Mouse (Mus musculus): ENCODE data around the gene Gabarapl2. TPM values are rescaled to one million over a fixed set of nuclear protein-coding genes. Genes with fewer than 3 reads are reported as not detected.
A peak's percentile ranks its signal among the peaks of the same experiment; 100 is the strongest.
"Not testable (repeated sequence)": the region's sequence is repeated elsewhere in the genome, so short reads cannot be mapped to it uniquely, and the experiment has no call there.

Gabarapl2 gene
- total and polyA plus RNA-seq, 3 experiments = 52.2 to 131 (median 129) TPM

DNA sequence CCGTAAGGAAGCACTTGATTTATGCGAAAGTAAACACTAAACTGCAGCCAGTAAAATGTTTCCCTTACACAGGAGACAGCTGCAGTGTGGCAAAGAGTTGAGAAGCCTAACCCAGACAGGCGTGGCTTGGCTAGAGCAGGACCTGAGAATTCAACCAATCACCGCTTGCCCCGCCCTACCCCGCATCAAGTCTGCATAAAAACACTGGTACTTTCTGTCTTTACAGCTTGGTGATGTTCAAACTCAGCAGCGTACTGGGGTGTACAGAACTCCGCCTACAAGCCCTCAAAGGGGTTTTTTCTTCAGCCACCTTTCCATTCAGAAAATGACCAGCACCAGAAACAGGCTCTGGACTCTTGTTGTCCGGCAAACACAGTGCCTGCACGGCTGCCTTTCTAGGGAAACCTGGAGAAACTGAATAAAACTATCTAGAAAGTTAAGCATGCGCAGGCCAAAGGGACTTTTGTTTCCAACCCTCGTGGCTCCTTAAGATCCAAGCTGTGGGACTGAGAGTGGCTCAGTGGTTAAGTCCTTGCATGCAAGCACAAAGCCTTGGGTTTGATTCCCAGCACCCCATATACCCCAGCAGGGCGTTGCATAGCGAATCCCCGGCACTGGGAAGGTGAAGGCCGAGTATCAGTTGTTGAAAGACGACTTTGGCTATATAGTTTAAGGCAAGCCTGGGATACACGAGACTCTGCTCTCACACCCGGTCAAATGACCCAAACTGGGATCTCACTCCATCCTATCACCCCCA, 7.7 kb upstream of the Gabarapl2 start:
- no peaks in the 10 kb centered on the region for H3K79me2 ChIP-seq (replicated peaks; ENCODE audit: control insufficient read depth, insufficient read depth, low read length)
- WGBS = 43% methylated on average over 19 of the region's 19 CpGs
- no peaks in the 10 kb centered on the region for H3K36me3 ChIP-seq (ENCODE audit: control insufficient read depth, insufficient read depth, low read length)
- peak; percentile 68 to 76 for DNase-seq
- intact Hi-C loops (cut with DNase I) = no loop called here
- peak overlapping the region; percentile 82 for H3K4me3 ChIP-seq
- peak overlapping the region; percentile 70 for H3K9ac ChIP-seq (ENCODE audit: low read depth, low read length)
- 0 out of 2 replicates have a peak overlapping the region, but pooled peaks have one; percentile 4 for H3K27ac ChIP-seq
- no peaks in the 10 kb centered on the region for H3K27me3 ChIP-seq (ENCODE audit: control insufficient read depth, insufficient read depth, low read length)
- no peaks in the 10 kb centered on the region for H3K4me1 ChIP-seq (ENCODE audit: control insufficient read depth, insufficient read depth, low read length)
- peak; percentile 44; the same call in 1 of the 2 replicates for TF ChIP-seq POLR2A (IDR thresholded peaks at IDR 0.05; ENCODE audit: insufficient read depth, low read depth, low read length)
- TF ChIP-seq EP300 (IDR thresholded peaks at IDR 0.05; ENCODE audit: insufficient read depth, low read depth, low read length) = no peak

DNA sequence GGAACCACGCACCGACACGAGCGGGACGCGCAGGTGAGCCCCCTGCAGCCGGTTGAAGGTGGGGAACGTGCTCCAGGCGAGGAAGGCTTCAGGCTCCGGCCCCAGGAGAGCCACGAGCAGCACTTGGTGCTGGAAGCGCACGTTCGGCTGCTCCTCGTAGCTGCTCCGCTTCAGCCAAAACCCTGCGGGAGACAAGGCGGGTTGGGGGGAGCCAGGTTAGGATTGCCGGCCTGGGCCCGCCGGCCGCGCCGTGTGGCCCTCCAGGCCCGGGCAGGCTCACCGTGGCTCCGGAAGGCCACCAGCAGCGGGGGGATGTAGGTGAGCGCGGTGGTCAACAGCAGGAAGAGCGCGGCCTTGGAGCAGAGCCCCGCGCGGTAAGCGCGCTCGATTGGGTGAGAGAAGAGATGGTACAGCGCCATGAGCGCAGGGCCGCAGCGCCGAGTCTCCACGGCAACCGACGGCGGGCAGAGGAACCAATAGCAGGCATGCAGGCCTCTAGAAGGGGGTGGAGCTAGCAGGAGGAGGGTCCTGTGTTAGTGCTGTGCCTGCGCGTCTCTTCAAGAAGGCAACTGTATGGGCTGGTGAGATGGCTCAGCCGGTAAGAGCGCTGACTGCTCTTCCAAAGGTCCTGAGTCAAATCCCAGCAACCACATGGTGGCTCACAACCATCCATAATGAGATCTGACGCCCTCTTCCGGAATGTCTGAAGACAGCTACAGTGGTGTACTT, 7.0 kb upstream of the Gabarapl2 start, which contains the start of gene Tmem231:
Gene Tmem231, minus strand, starts transcription at position 534 of the 729 bp plus-strand sequence.
- 0 out of 2 replicates have a peak, but pooled peaks have one; percentile 18 for TF ChIP-seq CTCF (IDR thresholded peaks at IDR 0.05)
- TF ChIP-seq EP300 (IDR thresholded peaks at IDR 0.05; ENCODE audit: insufficient read depth, low read depth, low read length) = no peak
- TF ChIP-seq POLR2A (IDR thresholded peaks at IDR 0.05; ENCODE audit: insufficient read depth, low read depth, low read length) = no peak
- WGBS = 2% methylated on average over 53 of the region's 53 CpGs
- Histone ChIP-seq H3K4me1 (ENCODE audit: control insufficient read depth, insufficient read depth, low read length) (no peaks in the 10 kb centered on the region), H3K4me3 (peak within 1 kb of the TSS; percentile 82), H3K9ac (ENCODE audit: low read depth, low read length) (peak within 1 kb of the TSS; percentile 70), H3K36me3 (ENCODE audit: control insufficient read depth, insufficient read depth, low read length) (no peaks in the 10 kb centered on the region), H3K79me2 (replicated peaks; ENCODE audit: control insufficient read depth, insufficient read depth, low read length) (no peaks in the 10 kb centered on the region), H3K27ac (peak within 1 kb of the TSS; percentile 32; the same call in 1 of the 2 replicates), H3K27me3 (ENCODE audit: control insufficient read depth, insufficient read depth, low read length) (no peaks in the 10 kb centered on the region)
- intact Hi-C loops (cut with DNase I) = no loop called here
- DNase-seq = peak; percentile 87 to 90

DNA sequence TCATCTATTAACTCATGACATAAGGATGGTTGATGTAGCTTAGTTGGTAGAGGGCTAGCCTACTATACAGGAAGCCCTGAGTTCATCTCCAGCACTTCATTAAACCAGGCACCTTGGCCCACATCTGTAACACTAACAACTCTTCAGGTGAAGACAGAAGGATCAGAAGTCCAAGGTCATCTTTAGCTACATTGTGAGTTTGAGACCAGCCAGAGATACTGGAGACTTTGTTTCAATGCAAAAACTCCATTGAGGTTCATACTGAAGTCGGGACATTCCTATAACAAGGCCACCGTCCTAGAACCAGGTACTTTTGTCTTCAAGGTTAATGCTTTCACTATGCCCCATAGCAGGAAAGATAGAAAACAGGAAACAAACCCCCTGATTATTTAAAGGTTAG, 6.3 kb upstream of the Gabarapl2 start:
- Histone ChIP-seq H3K27ac (no peak overlapping the region), H3K9ac (ENCODE audit: low read depth, low read length) (no peak overlapping the region), H3K27me3 (ENCODE audit: control insufficient read depth, insufficient read depth, low read length) (no peaks in the 10 kb centered on the region), H3K4me3 (no peak overlapping the region), H3K4me1 (ENCODE audit: control insufficient read depth, insufficient read depth, low read length) (no peaks in the 10 kb centered on the region), H3K79me2 (replicated peaks; ENCODE audit: control insufficient read depth, insufficient read depth, low read length) (no peaks in the 10 kb centered on the region), H3K36me3 (ENCODE audit: control insufficient read depth, insufficient read depth, low read length) (no peaks in the 10 kb centered on the region)
- TF ChIP-seq CTCF (IDR thresholded peaks at IDR 0.05) (no peak), POLR2A (IDR thresholded peaks at IDR 0.05; ENCODE audit: insufficient read depth, low read depth, low read length) (no peak), EP300 (IDR thresholded peaks at IDR 0.05; ENCODE audit: insufficient read depth, low read depth, low read length) (no peak)
- intact Hi-C loops (cut with DNase I) = no loop called here
- WGBS = 87% methylated on average over 2 of the region's 2 CpGs
- no peak for DNase-seq

DNA sequence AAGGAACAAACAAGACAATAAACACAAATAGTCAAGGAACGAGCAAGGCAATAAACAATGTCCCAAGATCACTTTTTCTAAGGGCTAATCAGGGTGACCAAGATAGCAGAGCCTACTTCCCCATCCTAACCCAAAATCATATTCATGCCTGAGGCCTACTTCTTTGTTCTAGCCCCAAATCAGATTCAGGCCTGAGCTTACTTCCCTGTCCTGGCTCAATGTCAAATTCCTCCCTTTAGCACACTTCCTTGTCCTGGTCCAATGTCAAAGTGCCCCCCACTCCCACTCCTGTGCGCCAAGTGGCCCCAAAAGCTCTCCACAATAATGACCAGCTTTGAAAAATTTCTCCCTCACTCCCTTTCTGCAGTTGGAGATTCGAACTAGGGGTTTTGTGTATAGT, 3.3 kb upstream of the Gabarapl2 start:
- intact Hi-C loops (cut with DNase I) = loop anchor here (5.0 kb wide), 1 partner anchor 595 kb away; no protein-coding TSS in a partner anchor
- Histone ChIP-seq H3K4me1 (ENCODE audit: control insufficient read depth, insufficient read depth, low read length) (peaks cover 5% of the 10 kb centered on the region), H3K27ac (no peak overlapping the region), H3K9ac (ENCODE audit: low read depth, low read length) (no peak overlapping the region), H3K36me3 (ENCODE audit: control insufficient read depth, insufficient read depth, low read length) (no peaks in the 10 kb centered on the region), H3K79me2 (replicated peaks; ENCODE audit: control insufficient read depth, insufficient read depth, low read length) (peaks cover 6% of the 10 kb centered on the region), H3K4me3 (no peak overlapping the region), H3K27me3 (ENCODE audit: control insufficient read depth, insufficient read depth, low read length) (no peaks in the 10 kb centered on the region)
- no peak for TF ChIP-seq CTCF (IDR thresholded peaks at IDR 0.05)
- no peak for TF ChIP-seq POLR2A (IDR thresholded peaks at IDR 0.05; ENCODE audit: insufficient read depth, low read depth, low read length)
- TF ChIP-seq EP300 (IDR thresholded peaks at IDR 0.05; ENCODE audit: insufficient read depth, low read depth, low read length) = no peak
- no peak for DNase-seq
- 69% methylated on average over 3 of the region's 3 CpGs for WGBS

DNA sequence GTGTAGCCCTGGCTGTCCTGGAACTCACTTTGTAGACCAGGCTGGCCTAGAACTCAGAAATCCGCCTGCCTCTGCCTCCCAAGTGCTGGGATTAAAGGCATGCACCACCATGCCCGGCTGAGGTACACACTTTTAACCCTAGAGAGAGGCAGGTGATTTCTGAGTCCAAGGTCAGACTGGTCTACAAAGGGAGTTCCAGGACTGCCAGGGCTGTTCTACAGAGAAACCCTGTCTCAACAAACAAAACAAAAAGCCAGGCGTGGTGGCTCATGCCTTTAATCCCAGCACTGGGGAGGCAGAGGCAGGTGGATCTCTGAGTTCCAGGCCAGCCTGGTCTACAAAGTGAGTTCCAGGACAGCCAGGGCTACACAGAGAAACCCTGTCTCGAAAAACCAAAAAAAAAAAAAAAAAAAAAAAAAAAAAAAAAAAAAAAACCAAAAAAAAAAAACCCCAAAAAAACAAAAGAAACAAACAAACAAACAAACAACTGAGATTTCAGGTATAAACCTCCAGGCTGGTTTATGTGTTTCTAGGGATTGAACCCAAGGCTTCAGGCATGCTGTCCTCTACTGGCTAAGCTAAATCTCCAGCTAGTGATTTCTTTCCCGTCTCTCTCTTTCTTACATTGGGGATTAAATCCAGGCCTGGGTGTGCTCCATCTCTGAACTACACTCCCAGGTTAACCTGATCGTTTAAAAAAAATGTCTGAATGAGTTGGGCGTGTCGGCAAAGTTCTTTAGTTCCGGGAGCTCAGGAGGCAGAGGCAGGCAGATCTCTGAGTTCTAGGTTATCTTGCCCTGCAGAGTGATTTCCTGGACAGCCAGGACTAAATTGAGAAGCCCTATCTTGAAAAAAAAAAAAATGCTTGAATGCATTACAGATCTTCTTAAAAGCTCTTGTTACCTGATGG, 2.2 kb upstream of the Gabarapl2 start:
- H3K9ac ChIP-seq (ENCODE audit: low read depth, low read length); H3K4me3 ChIP-seq; H3K4me1 ChIP-seq (ENCODE audit: control insufficient read depth, insufficient read depth, low read length); H3K79me2 ChIP-seq (replicated peaks; ENCODE audit: control insufficient read depth, insufficient read depth, low read length); DNase-seq; H3K36me3 ChIP-seq (ENCODE audit: control insufficient read depth, insufficient read depth, low read length); H3K27me3 ChIP-seq (ENCODE audit: control insufficient read depth, insufficient read depth, low read length); H3K27ac ChIP-seq: not testable (repeated sequence)
- intact Hi-C loops (cut with DNase I) = loop anchor here (5.0 kb wide), 1 partner anchor 596 kb away; no protein-coding TSS in a partner anchor
- 82% methylated on average over 9 of the region's 9 CpGs for WGBS

Data from heart, adult 2 months (tissue).